Mouse (Mus musculus): ENCODE data around the gene Med18. TPM values are rescaled to one million over a fixed set of nuclear protein-coding genes. Genes with fewer than 3 reads are reported as not detected.
A peak's percentile ranks its signal among the peaks of the same experiment; 100 is the strongest.
"Not testable (repeated sequence)": the region's sequence is repeated elsewhere in the genome, so short reads cannot be mapped to it uniquely, and the experiment has no call there.

Gene Med18
- polyA plus RNA-seq, 1 experiment: 6.7 TPM

- Histone ChIP-seq H3K4me3 (ENCODE audit: control insufficient read depth, insufficient read depth, low read length) (no peak overlapping the region), H3K27ac (ENCODE audit: control insufficient read depth, insufficient read depth, low read length) (no peak overlapping the region), H3K4me1 (replicated peaks; ENCODE audit: control insufficient read depth, insufficient read depth, low read length) (no peaks in the 10 kb centered on the region), H3K27me3 (ENCODE audit: control insufficient read depth, insufficient read depth, low read length) (no peaks in the 10 kb centered on the region), H3K36me3 (ENCODE audit: control insufficient read depth, insufficient read depth, low read length) (no peaks in the 10 kb centered on the region)
- 63% methylated on average over 5 of the region's 5 CpGs for WGBS
- TF ChIP-seq POLR2A (IDR thresholded peaks at IDR 0.05; ENCODE audit: control insufficient read depth, extremely low read depth, insufficient read depth, low read length, poor library complexity) (no peak), CTCF (IDR thresholded peaks at IDR 0.05; ENCODE audit: borderline replicate concordance, control insufficient read depth, extremely low read depth, insufficient read depth, low read length, poor library complexity) (no peak)
- DNase-seq: no peak
These were observed 43.2 kb downstream of the Med18 start for GRCm38 (mm10) chr4:132420471-132420870.

DNA sequence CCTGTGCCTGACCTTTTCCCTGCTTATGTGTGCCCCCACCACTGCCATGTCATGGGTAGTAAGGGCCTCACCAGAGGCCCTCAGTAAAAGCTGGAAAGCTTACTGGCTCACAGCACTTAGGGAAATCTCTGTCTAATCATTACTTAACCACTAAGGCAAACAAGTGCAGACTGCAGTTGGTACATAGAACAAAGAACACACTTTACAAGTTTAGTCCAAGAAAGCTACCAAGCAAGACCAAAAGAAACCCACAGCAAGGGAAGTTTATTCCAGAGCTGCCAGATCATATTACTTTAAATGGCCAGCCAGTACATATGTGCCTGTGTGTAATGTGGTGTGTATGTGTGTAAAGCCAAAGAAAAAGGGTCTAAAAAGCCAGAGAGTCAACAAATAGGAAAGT lies 47.8 kb downstream of the Med18 start:
- Histone ChIP-seq H3K4me3 (ENCODE audit: control insufficient read depth, insufficient read depth, low read length) (no peak overlapping the region), H3K27ac (ENCODE audit: control insufficient read depth, insufficient read depth, low read length) (no peak overlapping the region), H3K36me3 (ENCODE audit: control insufficient read depth, insufficient read depth, low read length) (peaks cover 5% of the 10 kb centered on the region; the same call in 1 of the 2 replicates), H3K27me3 (ENCODE audit: control insufficient read depth, insufficient read depth, low read length) (no peaks in the 10 kb centered on the region), H3K4me1 (replicated peaks; ENCODE audit: control insufficient read depth, insufficient read depth, low read length) (no peaks in the 10 kb centered on the region)
- DNase-seq: no peak
- no peak for TF ChIP-seq CTCF (IDR thresholded peaks at IDR 0.05; ENCODE audit: borderline replicate concordance, control insufficient read depth, extremely low read depth, insufficient read depth, low read length, poor library complexity)
- TF ChIP-seq POLR2A (IDR thresholded peaks at IDR 0.05; ENCODE audit: control insufficient read depth, extremely low read depth, insufficient read depth, low read length, poor library complexity): no peak

GRCm38 (mm10) chr4:132413257-132413656 lies 50.5 kb downstream of the Med18 start:
- H3K4me3 ChIP-seq (ENCODE audit: control insufficient read depth, insufficient read depth, low read length); DNase-seq; H3K36me3 ChIP-seq (ENCODE audit: control insufficient read depth, insufficient read depth, low read length); H3K4me1 ChIP-seq (replicated peaks; ENCODE audit: control insufficient read depth, insufficient read depth, low read length); H3K27me3 ChIP-seq (ENCODE audit: control insufficient read depth, insufficient read depth, low read length); H3K27ac ChIP-seq (ENCODE audit: control insufficient read depth, insufficient read depth, low read length): not testable (repeated sequence)
- WGBS: 93% methylated on average over 4 of the region's 4 CpGs

- Histone ChIP-seq H3K27me3 (ENCODE audit: control insufficient read depth, insufficient read depth, low read length) (no peaks in the 10 kb centered on the region), H3K4me3 (ENCODE audit: control insufficient read depth, insufficient read depth, low read length) (no peak overlapping the region), H3K4me1 (replicated peaks; ENCODE audit: control insufficient read depth, insufficient read depth, low read length) (no peaks in the 10 kb centered on the region), H3K36me3 (ENCODE audit: control insufficient read depth, insufficient read depth, low read length) (peaks cover 5% of the 10 kb centered on the region; the same call in 1 of the 2 replicates), H3K27ac (ENCODE audit: control insufficient read depth, insufficient read depth, low read length) (no peak overlapping the region)
- 73% methylated on average over 8 of the region's 8 CpGs for WGBS
- TF ChIP-seq POLR2A (IDR thresholded peaks at IDR 0.05; ENCODE audit: control insufficient read depth, extremely low read depth, insufficient read depth, low read length, poor library complexity) (no peak), CTCF (IDR thresholded peaks at IDR 0.05; ENCODE audit: borderline replicate concordance, control insufficient read depth, extremely low read depth, insufficient read depth, low read length, poor library complexity) (0 out of 2 replicates have a peak, but pooled peaks have one; percentile 8)
- peak; percentile 34 for DNase-seq
These were observed 52.2 kb downstream of the Med18 start for GRCm38 (mm10) chr4:132411322-132412094.

DNA sequence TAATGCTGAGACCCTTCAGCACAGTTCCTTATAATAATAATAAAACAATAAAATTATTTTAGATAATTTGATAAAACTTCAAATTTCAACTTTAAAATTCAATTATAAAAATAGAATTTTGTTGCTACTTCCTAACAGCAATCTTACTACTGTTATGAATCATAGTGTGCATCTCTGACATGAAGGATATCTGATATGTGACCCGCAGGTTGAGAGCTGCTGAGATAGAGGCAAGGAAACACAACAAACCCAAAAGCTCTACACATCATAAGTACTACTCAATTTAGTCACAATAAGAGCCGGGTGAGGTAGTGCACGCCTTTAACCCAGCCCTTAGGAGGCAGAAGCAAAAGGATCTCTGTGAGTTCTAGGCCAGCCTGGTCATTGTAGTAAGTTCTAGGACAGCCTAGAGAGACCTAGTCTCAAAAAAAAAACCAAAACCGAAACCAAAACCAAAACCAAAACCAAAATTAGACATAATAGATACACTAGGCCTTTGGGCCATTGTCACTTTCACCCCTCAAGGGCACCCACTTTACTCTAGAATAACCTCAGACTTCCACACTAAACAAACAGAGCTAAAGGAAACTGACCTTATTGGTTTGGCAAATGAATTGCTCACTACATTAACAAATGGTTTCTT lies 54.0 kb downstream of the Med18 start:
- no peak for TF ChIP-seq CTCF (IDR thresholded peaks at IDR 0.05; ENCODE audit: borderline replicate concordance, control insufficient read depth, extremely low read depth, insufficient read depth, low read length, poor library complexity)
- no peak for TF ChIP-seq POLR2A (IDR thresholded peaks at IDR 0.05; ENCODE audit: control insufficient read depth, extremely low read depth, insufficient read depth, low read length, poor library complexity)
- 90% methylated on average over 4 of the region's 4 CpGs for WGBS
- Histone ChIP-seq H3K4me3 (ENCODE audit: control insufficient read depth, insufficient read depth, low read length) (no peak overlapping the region), H3K27me3 (ENCODE audit: control insufficient read depth, insufficient read depth, low read length) (no peaks in the 10 kb centered on the region), H3K27ac (ENCODE audit: control insufficient read depth, insufficient read depth, low read length) (no peak overlapping the region), H3K4me1 (replicated peaks; ENCODE audit: control insufficient read depth, insufficient read depth, low read length) (no peaks in the 10 kb centered on the region), H3K36me3 (ENCODE audit: control insufficient read depth, insufficient read depth, low read length) (peaks cover 5% of the 10 kb centered on the region; the same call in 1 of the 2 replicates)
- no peak for DNase-seq

Other genes starting within 250 kb of the Med18 start
- 47.5 and 49.6 TPM in 2 replicates for gene Gmeb1, start 202.3 kb downstream of the Med18 start, polyA plus RNA-seq (2012; rRNA removed)
- gene Taf12, start 189.5 kb downstream of the Med18 start, polyA plus RNA-seq (2012; rRNA removed): 13.7 and 17.2 TPM in 2 replicates
- 6.2 and 6.8 TPM in 2 replicates for gene Rab42, start 160.5 kb downstream of the Med18 start, polyA plus RNA-seq (2012; rRNA removed)
- 18.9 and 23.1 TPM in 2 replicates for gene Trnau1ap, start 134.4 kb downstream of the Med18 start, polyA plus RNA-seq (2012; rRNA removed)
- gene Rcc1, start 110.3 kb downstream of the Med18 start, polyA plus RNA-seq (2012; rRNA removed): 31.9 and 40.8 TPM in 2 replicates
- 11.3 and 13.0 TPM in 2 replicates for gene Phactr4, start 41.4 kb downstream of the Med18 start, polyA plus RNA-seq (2012; rRNA removed)
- 12.8 and 13.2 TPM in 2 replicates for gene Sesn2, start 46.6 kb upstream of the Med18 start, polyA plus RNA-seq (2012; rRNA removed)
- gene Atpif1, start 69.7 kb upstream of the Med18 start, polyA plus RNA-seq (2012; rRNA removed): 102 and 109 TPM in 2 replicates
- 45.6 and 46.4 TPM in 2 replicates for gene Dnajc8, start 71.6 kb upstream of the Med18 start, polyA plus RNA-seq (2012; rRNA removed)
- gene Ptafr, start 100.1 kb upstream of the Med18 start, polyA plus RNA-seq (2012; rRNA removed): 7.1 and 8.5 TPM in 2 replicates
- gene Eya3, start 175.1 kb upstream of the Med18 start, polyA plus RNA-seq (2012; rRNA removed): 58.6 and 63.6 TPM in 2 replicates

Measured in thymus, adult 2 months (tissue).